Mouse (Mus musculus): ENCODE measurements around the gene Eif4e3. TPM values are rescaled to one million over a fixed set of nuclear protein-coding genes. Genes with fewer than 3 reads are reported as not detected.

Gene Eif4e3
- polyA plus RNA-seq, 1 experiment from 2014 or later, result 7.1 TPM

- Histone ChIP-seq H3K36me3 (no peaks in the 10 kb centered on the region), H3K4me3 (no peak overlapping the region), H3K27me3 (ENCODE audit: insufficient read depth, poor library complexity, severe bottlenecking) (no peaks in the 10 kb centered on the region; the same call in 1 of the 2 replicates), H3K4me1 (0 out of 2 replicates have a peak, but pooled peaks cover 3% of the 10 kb centered on the region), H3K9me3 (no peaks in the 10 kb centered on the region), H3K27ac (no peak overlapping the region)
- no peak for DNase-seq (ENCODE audit: low spot score)
- 86% methylated on average over 5 of the region's 5 CpGs for WGBS
Observed at GRCm38 (mm10) chr6:99631637-99632036, 34.9 kb downstream of the Eif4e3 start.

GRCm38 (mm10) chr6:99629726-99630458 lies 36.7 kb downstream of the Eif4e3 start:
- no peak for DNase-seq (ENCODE audit: low spot score)
- no peak overlapping the region for H3K27ac ChIP-seq
- no peaks in the 10 kb centered on the region; the same call in 1 of the 2 replicates for H3K27me3 ChIP-seq (ENCODE audit: insufficient read depth, poor library complexity, severe bottlenecking)
- no peaks in the 10 kb centered on the region for H3K9me3 ChIP-seq
- 81% methylated on average over 8 of the region's 8 CpGs for WGBS
- H3K4me1 ChIP-seq, result 0 out of 2 replicates have a peak, but pooled peaks cover 3% of the 10 kb centered on the region
- no peaks in the 10 kb centered on the region for H3K36me3 ChIP-seq
- no peak overlapping the region for H3K4me3 ChIP-seq

GRCm38 (mm10) chr6:99626347-99626746 lies 40.2 kb downstream of the Eif4e3 start:
- no peaks in the 10 kb centered on the region for H3K27me3 ChIP-seq (ENCODE audit: insufficient read depth, poor library complexity, severe bottlenecking)
- peaks cover 6% of the 10 kb centered on the region; the same call in 1 of the 2 replicates for H3K4me1 ChIP-seq
- H3K4me3 ChIP-seq, result no peak overlapping the region
- no peak overlapping the region for H3K27ac ChIP-seq
- H3K36me3 ChIP-seq, result no peaks in the 10 kb centered on the region
- H3K9me3 ChIP-seq, result no peaks in the 10 kb centered on the region
- DNase-seq (ENCODE audit: low spot score), result no peak
- WGBS, result 82% methylated on average over 2 of the region's 2 CpGs

GRCm38 (mm10) chr6:99625803-99626202 lies 40.8 kb downstream of the Eif4e3 start:
- no peak overlapping the region for H3K4me3 ChIP-seq
- DNase-seq (ENCODE audit: low spot score), result no peak
- no peaks in the 10 kb centered on the region for H3K36me3 ChIP-seq
- 49% methylated on average over 7 of the region's 7 CpGs for WGBS
- no peak overlapping the region for H3K27ac ChIP-seq
- no peaks in the 10 kb centered on the region for H3K27me3 ChIP-seq (ENCODE audit: insufficient read depth, poor library complexity, severe bottlenecking)
- H3K9me3 ChIP-seq, result no peaks in the 10 kb centered on the region
- peaks cover 6% of the 10 kb centered on the region; the same call in 1 of the 2 replicates for H3K4me1 ChIP-seq

- no peaks in the 10 kb centered on the region for H3K27me3 ChIP-seq (ENCODE audit: insufficient read depth, poor library complexity, severe bottlenecking)
- no peaks in the 10 kb centered on the region for H3K36me3 ChIP-seq
- H3K4me3 ChIP-seq, result no peak overlapping the region
- peaks cover 6% of the 10 kb centered on the region; the same call in 1 of the 2 replicates for H3K4me1 ChIP-seq
- DNase-seq (ENCODE audit: low spot score), result no peak
- H3K9me3 ChIP-seq, result no peaks in the 10 kb centered on the region
- H3K27ac ChIP-seq, result no peak overlapping the region
- 71% methylated on average over 7 of the region's 7 CpGs for WGBS
Observed at GRCm38 (mm10) chr6:99625306-99625705, 41.3 kb downstream of the Eif4e3 start.

GRCm38 (mm10) chr6:99624542-99624941 lies 42.0 kb downstream of the Eif4e3 start:
- H3K27me3 ChIP-seq (ENCODE audit: insufficient read depth, poor library complexity, severe bottlenecking), result no peaks in the 10 kb centered on the region
- peaks cover 6% of the 10 kb centered on the region; the same call in 1 of the 2 replicates for H3K4me1 ChIP-seq
- 82% methylated on average over 3 of the region's 3 CpGs for WGBS
- H3K27ac ChIP-seq, result no peak overlapping the region
- H3K4me3 ChIP-seq, result no peak overlapping the region
- H3K9me3 ChIP-seq, result no peaks in the 10 kb centered on the region
- DNase-seq (ENCODE audit: low spot score), result no peak
- H3K36me3 ChIP-seq, result no peaks in the 10 kb centered on the region

- WGBS, result 22% methylated on average over 6 of the region's 6 CpGs
- H3K27me3 ChIP-seq (ENCODE audit: insufficient read depth, poor library complexity, severe bottlenecking), result no peaks in the 10 kb centered on the region
- no peaks in the 10 kb centered on the region for H3K9me3 ChIP-seq
- no peaks in the 10 kb centered on the region for H3K36me3 ChIP-seq
- H3K27ac ChIP-seq, result no peak overlapping the region
- H3K4me3 ChIP-seq, result no peak overlapping the region
- no peak for DNase-seq (ENCODE audit: low spot score)
- H3K4me1 ChIP-seq, result peaks cover 8% of the 10 kb centered on the region; the same call in 1 of the 2 replicates
Observed at GRCm38 (mm10) chr6:99623641-99624040, 42.9 kb downstream of the Eif4e3 start.

GRCm38 (mm10) chr6:99621167-99621566 lies 45.4 kb downstream of the Eif4e3 start:
- H3K27me3 ChIP-seq (ENCODE audit: insufficient read depth, poor library complexity, severe bottlenecking), result no peaks in the 10 kb centered on the region
- H3K4me3 ChIP-seq, result no peak overlapping the region
- 61% methylated on average over 4 of the region's 4 CpGs for WGBS
- H3K27ac ChIP-seq, result no peak overlapping the region
- H3K4me1 ChIP-seq, result peaks cover 8% of the 10 kb centered on the region; the same call in 1 of the 2 replicates
- no peaks in the 10 kb centered on the region for H3K36me3 ChIP-seq
- DNase-seq (ENCODE audit: low spot score), result no peak
- no peaks in the 10 kb centered on the region for H3K9me3 ChIP-seq

GRCm38 (mm10) chr6:99620471-99620870 lies 46.1 kb downstream of the Eif4e3 start:
- H3K4me1 ChIP-seq, result peaks cover 12% of the 10 kb centered on the region
- WGBS, result 74% methylated on average over 7 of the region's 7 CpGs
- H3K27ac ChIP-seq, result no peak overlapping the region

GRCm38 (mm10) chr6:99619964-99620363 lies 46.6 kb downstream of the Eif4e3 start:
- 51% methylated on average over 8 of the region's 8 CpGs for WGBS
- peaks cover 17% of the 10 kb centered on the region for H3K4me1 ChIP-seq
- DNase-seq (ENCODE audit: low spot score), result no peak

More at GRCm38 (mm10) chr6:99620471-99620870, 46.1 kb downstream of the Eif4e3 start:
- H3K36me3 ChIP-seq, result no peaks in the 10 kb centered on the region
- H3K4me3 ChIP-seq, result no peak overlapping the region
- no peak for DNase-seq (ENCODE audit: low spot score)
- no peaks in the 10 kb centered on the region for H3K27me3 ChIP-seq (ENCODE audit: insufficient read depth, poor library complexity, severe bottlenecking)
- no peaks in the 10 kb centered on the region for H3K9me3 ChIP-seq

GRCm38 (mm10) chr6:99619466-99619865 lies 47.1 kb downstream of the Eif4e3 start:
- no peak overlapping the region for H3K4me3 ChIP-seq
- no peak overlapping the region for H3K27ac ChIP-seq
- no peaks in the 10 kb centered on the region for H3K36me3 ChIP-seq
- H3K9me3 ChIP-seq, result no peaks in the 10 kb centered on the region
- no peak for DNase-seq (ENCODE audit: low spot score)
- WGBS, result 77% methylated on average over 8 of the region's 8 CpGs
- peaks cover 22% of the 10 kb centered on the region for H3K4me1 ChIP-seq
- H3K27me3 ChIP-seq (ENCODE audit: insufficient read depth, poor library complexity, severe bottlenecking), result no peaks in the 10 kb centered on the region

More at GRCm38 (mm10) chr6:99619964-99620363, 46.6 kb downstream of the Eif4e3 start:
- no peaks in the 10 kb centered on the region for H3K27me3 ChIP-seq (ENCODE audit: insufficient read depth, poor library complexity, severe bottlenecking)
- H3K4me3 ChIP-seq, result no peak overlapping the region
- H3K27ac ChIP-seq, result no peak overlapping the region
- no peaks in the 10 kb centered on the region for H3K36me3 ChIP-seq
- H3K9me3 ChIP-seq, result no peaks in the 10 kb centered on the region

- no peak for DNase-seq (ENCODE audit: low spot score)
- H3K27me3 ChIP-seq (ENCODE audit: insufficient read depth, poor library complexity, severe bottlenecking), result peaks cover 8% of the 10 kb centered on the region; the same call in 1 of the 2 replicates
- no peak overlapping the region for H3K4me3 ChIP-seq
- H3K27ac ChIP-seq, result no peak overlapping the region
- H3K36me3 ChIP-seq, result no peaks in the 10 kb centered on the region
- peaks cover 31% of the 10 kb centered on the region for H3K4me1 ChIP-seq
- H3K9me3 ChIP-seq, result no peaks in the 10 kb centered on the region
- 76% methylated on average over 7 of the region's 7 CpGs for WGBS
Observed at GRCm38 (mm10) chr6:99617867-99618266, 48.7 kb downstream of the Eif4e3 start.

GRCm38 (mm10) chr6:99617415-99617814 lies 49.2 kb downstream of the Eif4e3 start:
- WGBS, result 89% methylated on average over 1 of the region's 1 CpGs
- Histone ChIP-seq H3K9me3 (no peaks in the 10 kb centered on the region), H3K27me3 (ENCODE audit: insufficient read depth, poor library complexity, severe bottlenecking) (peaks cover 8% of the 10 kb centered on the region; the same call in 1 of the 2 replicates), H3K4me1 (peaks cover 28% of the 10 kb centered on the region), H3K4me3 (no peak overlapping the region), H3K27ac (no peak overlapping the region), H3K36me3 (no peaks in the 10 kb centered on the region)
- DNase-seq (ENCODE audit: low spot score), result no peak

Measured in heart, embryonic 10.5 days (tissue).